Mouse (Mus musculus): Measurements from ENCODE around the gene Adgra3. TPM values are rescaled to one million over a fixed set of nuclear protein-coding genes. Genes with fewer than 3 reads are reported as not detected.

Gene Adgra3
- polyA plus RNA-seq, 1 experiment: 27.7 TPM

DNA sequence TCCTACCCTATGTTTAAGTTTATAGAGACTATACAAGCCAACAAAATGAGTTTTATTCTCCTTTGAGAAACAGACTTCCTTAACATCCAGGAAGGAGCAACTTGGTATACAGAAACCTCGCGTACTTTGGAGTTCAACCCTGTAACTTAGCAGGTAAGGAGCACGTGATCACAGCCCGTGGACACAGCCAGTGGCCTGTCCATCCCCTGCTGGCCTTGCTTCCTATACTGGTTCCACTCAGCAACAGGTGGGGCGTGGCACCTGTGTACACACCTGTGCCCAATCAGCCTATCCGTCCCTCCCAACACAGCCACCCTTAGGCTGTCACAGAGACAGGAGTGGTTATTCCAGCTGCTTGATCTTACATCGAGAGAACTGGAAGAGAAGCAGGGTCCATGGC, 780 bp upstream of the Adgra3 start:
- Histone ChIP-seq H3K36me3 (ENCODE audit: control insufficient read depth, insufficient read depth) (no peaks in the 10 kb centered on the region), H3K4me3 (peak overlapping the region; percentile 71), H3K79me2 (ENCODE audit: control insufficient read depth, insufficient read depth) (peaks cover 36% of the 10 kb centered on the region), H3K4me2 (ENCODE audit: low read depth) (peak overlapping the region; percentile 75), H3ac (ENCODE audit: control insufficient read depth, insufficient read length) (no peak overlapping the region), H3K27me3 (ENCODE audit: control insufficient read depth, insufficient read depth, insufficient read length) (no peaks in the 10 kb centered on the region)
- TF ChIP-seq MAX (IDR thresholded peaks at IDR 0.05; ENCODE audit: low read depth): no peak
- no peak for TF ChIP-seq E2F4 (IDR thresholded peaks at IDR 0.05; ENCODE audit: insufficient read depth)
- no peak for TF ChIP-seq CEBPB (IDR thresholded peaks at IDR 0.05; ENCODE audit: insufficient read depth, poor library complexity, severe bottlenecking)

DNA sequence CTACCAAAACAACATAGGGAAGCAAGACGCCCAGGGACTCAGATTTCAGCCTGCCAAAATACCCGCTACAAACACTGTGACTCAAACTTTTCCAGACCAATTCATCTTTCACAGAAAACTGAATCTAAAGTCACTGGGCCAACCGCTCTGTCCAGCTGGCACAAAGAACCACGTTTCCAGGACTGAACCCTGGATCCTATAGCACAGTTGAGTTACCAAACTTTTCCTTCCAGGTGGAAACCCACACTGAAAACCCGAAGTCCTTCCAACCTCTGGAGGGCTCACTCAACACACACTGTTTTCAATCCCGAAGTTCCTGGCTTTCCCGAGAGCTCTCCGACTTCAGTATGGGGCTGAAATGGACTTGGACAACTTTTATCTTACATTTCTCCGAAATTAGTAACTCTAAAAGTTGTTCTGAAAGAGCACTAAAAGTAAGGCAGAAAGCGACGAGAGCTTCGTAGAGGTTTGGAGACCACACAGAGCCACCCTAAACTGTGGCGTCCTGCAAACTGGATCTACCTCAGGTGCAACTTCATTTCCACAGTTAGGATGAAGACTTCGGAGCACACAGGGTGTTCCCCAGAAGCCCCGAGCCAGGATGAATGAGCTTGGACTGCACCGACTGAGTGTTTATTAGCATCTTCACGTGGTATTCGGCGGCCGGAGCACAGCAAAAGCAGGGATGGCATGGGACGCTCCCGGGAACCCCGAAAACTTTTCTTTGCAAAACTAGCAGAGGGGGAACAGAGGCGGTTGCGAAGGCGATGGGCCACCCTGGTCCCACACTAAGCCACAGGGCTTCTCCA, 990 bp downstream of the Adgra3 start:
- Histone ChIP-seq H3K27me3 (ENCODE audit: control insufficient read depth, insufficient read depth, insufficient read length) (no peaks in the 10 kb centered on the region), H3ac (ENCODE audit: control insufficient read depth, insufficient read length) (peak overlapping the region; percentile 74), H3K4me3 (peak overlapping the region; percentile 71), H3K36me3 (ENCODE audit: control insufficient read depth, insufficient read depth) (no peaks in the 10 kb centered on the region), H3K79me2 (ENCODE audit: control insufficient read depth, insufficient read depth) (peaks cover 54% of the 10 kb centered on the region), H3K4me2 (ENCODE audit: low read depth) (peak overlapping the region; percentile 87)
- TF ChIP-seq SRF (IDR thresholded peaks at IDR 0.05; ENCODE audit: control insufficient read depth, insufficient read length, low read depth) (no peak), MYOD1 (IDR thresholded peaks at IDR 0.05; ENCODE audit: control insufficient read depth in 1 of 3, insufficient read length in 2 of 3, low read depth in 2 of 3) (no peak), TCF12 (IDR thresholded peaks at IDR 0.05; ENCODE audit: insufficient read depth, poor library complexity, severe bottlenecking) (no peak), POLR2A (IDR thresholded peaks at IDR 0.05; ENCODE audit: insufficient read length, low read depth) (no peak), CEBPB (IDR thresholded peaks at IDR 0.05; ENCODE audit: insufficient read depth, poor library complexity, severe bottlenecking) (no peak), MYOG (IDR thresholded peaks at IDR 0.05; ENCODE audit: control insufficient read depth in 1 of 3, insufficient read depth in 1 of 3, insufficient read length in 2 of 3, low read depth in 2 of 3) (no peak), REST (IDR thresholded peaks at IDR 0.05; ENCODE audit: insufficient read depth, insufficient read length) (no peak), POLR2AphosphoS2 (IDR thresholded peaks at IDR 0.05; ENCODE audit: insufficient read length, low read depth) (no peak)

DNA sequence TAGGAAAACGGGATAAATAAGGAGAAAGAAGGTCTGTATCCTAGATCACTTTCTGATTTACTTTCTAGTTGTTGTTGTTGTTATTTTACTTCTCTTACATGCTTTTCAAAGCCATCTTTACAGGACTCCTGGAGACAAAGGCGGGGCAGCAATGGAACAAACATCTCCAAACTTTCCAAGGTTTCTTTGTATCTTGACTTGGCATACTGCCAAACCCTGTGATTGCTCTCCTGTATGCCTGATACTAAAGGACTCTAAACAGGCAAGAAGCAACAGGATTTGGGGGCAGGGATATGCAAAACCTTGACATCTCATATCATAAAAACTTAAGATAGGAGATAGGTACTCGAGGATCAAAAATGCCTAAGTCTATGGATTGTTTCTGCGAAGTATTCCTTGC, 6.3 kb downstream of the Adgra3 start:
- peaks cover 87% of the 10 kb centered on the region for H3K79me2 ChIP-seq (ENCODE audit: control insufficient read depth, insufficient read depth)
- TF ChIP-seq TCF12 (IDR thresholded peaks at IDR 0.05; ENCODE audit: insufficient read depth, poor library complexity, severe bottlenecking) (no peak), E2F4 (IDR thresholded peaks at IDR 0.05; ENCODE audit: insufficient read depth) (no peak), CEBPB (IDR thresholded peaks at IDR 0.05; ENCODE audit: insufficient read depth, poor library complexity, severe bottlenecking) (no peak), TCF3 (IDR thresholded peaks at IDR 0.05; ENCODE audit: insufficient read length, low read depth) (no peak), POLR2AphosphoS2 (IDR thresholded peaks at IDR 0.05; ENCODE audit: insufficient read length, low read depth) (no peak), USF1 (IDR thresholded peaks at IDR 0.05; ENCODE audit: low read depth) (no peak), REST (IDR thresholded peaks at IDR 0.05; ENCODE audit: insufficient read depth, insufficient read length) (no peak), POLR2A (IDR thresholded peaks at IDR 0.05; ENCODE audit: insufficient read length, low read depth) (no peak), MAX (IDR thresholded peaks at IDR 0.05; ENCODE audit: low read depth) (no peak)
- H3K4me2 ChIP-seq (ENCODE audit: low read depth): no peak overlapping the region

DNA sequence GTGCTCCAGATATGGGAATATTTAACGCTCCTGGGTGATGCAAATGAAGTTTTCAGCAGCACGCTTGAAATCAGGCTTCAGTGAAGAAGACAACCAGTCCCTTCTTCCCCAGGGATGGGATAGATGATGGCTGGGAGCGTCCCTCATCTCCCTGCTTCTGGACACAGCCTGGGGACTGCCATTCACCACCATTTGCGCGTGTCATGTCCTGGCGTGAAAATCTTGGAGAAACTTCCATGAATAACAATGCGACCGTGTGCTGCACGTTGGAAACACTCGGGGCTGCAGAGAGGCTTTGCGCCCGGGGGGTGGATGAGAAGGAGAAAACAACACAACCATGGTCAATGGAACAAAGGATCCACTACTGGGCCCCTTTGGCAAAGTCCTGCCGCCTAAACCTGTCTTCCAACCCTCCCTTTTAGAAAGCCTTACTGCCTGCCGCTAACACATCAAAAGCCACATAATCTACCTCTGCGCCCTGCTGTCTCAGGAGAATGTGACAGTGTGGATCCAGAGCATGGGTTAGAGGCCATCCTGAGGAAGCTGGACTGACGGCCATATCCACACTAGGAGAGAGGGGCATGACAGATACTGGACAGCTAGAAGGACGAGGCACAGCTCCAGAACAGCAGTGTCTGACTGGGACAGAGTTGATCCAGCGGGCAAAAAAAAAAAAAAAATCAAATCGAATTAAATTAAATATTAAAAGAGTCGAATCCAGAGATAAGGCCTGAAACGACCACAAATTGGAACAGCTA, 8.0 kb downstream of the Adgra3 start:
- no peak for TF ChIP-seq POLR2AphosphoS2 (IDR thresholded peaks at IDR 0.05; ENCODE audit: insufficient read length, low read depth)
- TF ChIP-seq USF1 (IDR thresholded peaks at IDR 0.05; ENCODE audit: low read depth): no peak
- no peak for TF ChIP-seq SRF (IDR thresholded peaks at IDR 0.05; ENCODE audit: control insufficient read depth, insufficient read length, low read depth)
- TF ChIP-seq MYOD1 (IDR thresholded peaks at IDR 0.05; ENCODE audit: control insufficient read depth in 1 of 3, insufficient read length in 2 of 3, low read depth in 2 of 3): no peak
- TF ChIP-seq TCF12 (IDR thresholded peaks at IDR 0.05; ENCODE audit: insufficient read depth, poor library complexity, severe bottlenecking): no peak
- no peak for TF ChIP-seq E2F4 (IDR thresholded peaks at IDR 0.05; ENCODE audit: insufficient read depth)
- TF ChIP-seq REST (IDR thresholded peaks at IDR 0.05; ENCODE audit: insufficient read depth, insufficient read length): no peak
- no peak for TF ChIP-seq MYOG (IDR thresholded peaks at IDR 0.05; ENCODE audit: control insufficient read depth in 1 of 3, insufficient read depth in 1 of 3, insufficient read length in 2 of 3, low read depth in 2 of 3)
- no peak for TF ChIP-seq MAX (IDR thresholded peaks at IDR 0.05; ENCODE audit: low read depth)
- TF ChIP-seq POLR2A (IDR thresholded peaks at IDR 0.05; ENCODE audit: insufficient read length, low read depth): no peak
- TF ChIP-seq CEBPB (IDR thresholded peaks at IDR 0.05; ENCODE audit: insufficient read depth, poor library complexity, severe bottlenecking): no peak
- TF ChIP-seq TCF3 (IDR thresholded peaks at IDR 0.05; ENCODE audit: insufficient read length, low read depth): no peak
- H3K27me3 ChIP-seq (ENCODE audit: control insufficient read depth, insufficient read depth, insufficient read length): no peaks in the 10 kb centered on the region
- H3ac ChIP-seq (ENCODE audit: control insufficient read depth, insufficient read length): no peak overlapping the region
- no peak overlapping the region for H3K4me2 ChIP-seq (ENCODE audit: low read depth)
- H3K4me3 ChIP-seq: no peak overlapping the region
- H3K79me2 ChIP-seq (ENCODE audit: control insufficient read depth, insufficient read depth): peaks cover 74% of the 10 kb centered on the region
- no peaks in the 10 kb centered on the region for H3K36me3 ChIP-seq (ENCODE audit: control insufficient read depth, insufficient read depth)

More for the DNA sequence above, 6.3 kb downstream of the Adgra3 start:
- no peaks in the 10 kb centered on the region for H3K36me3 ChIP-seq (ENCODE audit: control insufficient read depth, insufficient read depth)
- H3K27me3 ChIP-seq (ENCODE audit: control insufficient read depth, insufficient read depth, insufficient read length): no peaks in the 10 kb centered on the region
- H3K4me3 ChIP-seq: no peak overlapping the region
- no peak overlapping the region for H3ac ChIP-seq (ENCODE audit: control insufficient read depth, insufficient read length)
